Mouse (Mus musculus) liver, adult 2 months (tissue): ENCODE data around the gene Fbxo45. TPM values are rescaled to one million over a fixed set of nuclear protein-coding genes. Genes with fewer than 3 reads are reported as not detected.

Source experiments
- DNase-seq: peaks from one replicate; pipeline ENCODE4 v3.0.0-alpha.2; 2011; ENCODE audit warnings: low read depth, low spot score; ENCODE audit errors: extremely low read depth
- H3K27ac ChIP-seq: fragments of 200-500 bp; replicated peaks from 2 replicates; pipeline ENCODE4 v1.5.1; 2012; ENCODE audit warnings: low read depth, mild to moderate bottlenecking, control low read depth, inconsistent platforms, low read length; ENCODE audit not compliant: insufficient read depth
- H3K27me3 ChIP-seq: fragments of 200-500 bp; 2 replicates; pipeline ENCODE4 v1.6.1; 2012; ENCODE audit warnings: mild to moderate bottlenecking, moderate library complexity, low read length, inconsistent platforms; ENCODE audit not compliant: control insufficient read depth, insufficient read depth
- H3K36me3 ChIP-seq: fragments of 200-500 bp; 2 replicates; pipeline ENCODE4 v1.6.1; 2012; ENCODE audit warnings: low read length, inconsistent platforms; ENCODE audit not compliant: control insufficient read depth, insufficient read depth
- H3K4me1 ChIP-seq: fragments of 200-500 bp; 2 replicates; pipeline ENCODE4 v1.6.1; 2011; ENCODE audit warnings: low read length; ENCODE audit not compliant: control insufficient read depth, insufficient read depth
- H3K4me3 ChIP-seq: fragments of 200-500 bp; 2 replicates; pipeline ENCODE4 v1.5.1; 2011; ENCODE audit warnings: low read depth, mild to moderate bottlenecking, control low read depth, low read length, moderate library complexity; ENCODE audit not compliant: insufficient read depth
- H3K79me2 ChIP-seq: fragments of 200-500 bp; 2 replicates; pipeline ENCODE4 v1.6.1; 2012; ENCODE audit warnings: inconsistent platforms, mild to moderate bottlenecking, low read length, moderate library complexity; ENCODE audit not compliant: control insufficient read depth, insufficient read depth
- H3K9ac ChIP-seq: fragments of 200-500 bp; 2 replicates; pipeline ENCODE4 v1.6.1; 2012; ENCODE audit warnings: low read depth, mild to moderate bottlenecking, control low read depth, inconsistent platforms, low read length
- CTCF ChIP-seq: fragments of 200-500 bp; IDR thresholded peaks from 2 replicates; pipeline ENCODE4 v1.5.1; 2011; ENCODE audit warnings: low read depth, low read length, control low read depth
- POLR2A ChIP-seq: fragments of 200-500 bp; IDR thresholded peaks from 2 replicates; pipeline ENCODE4 v1.6.1; 2011; ENCODE audit warnings: low read length, control low read depth; ENCODE audit not compliant: insufficient read depth; ENCODE audit errors: extremely low read depth
- WGBS: fragments of 180-500 bp; shearing (Covaris S2); methylation state at CpG from one replicate; pipeline ENCODE4 v1.1.7; 2018; 5-methylcytosine and 5-hydroxymethylcytosine counted together
- polyA plus RNA-seq: library from polyadenylated mRNA; depleted of rRNA; stranded (reverse); fragments of >200 nt; gene quantifications from 2 replicates; pipeline ENCODE4 v1.2.3, GENCODE M21; 2012
- total RNA-seq: library from RNA; depleted of rRNA; stranded (reverse); fragments of >200 nt; gene quantifications from 2 replicates; pipeline ENCODE4 v1.2.3, GENCODE M21; 2014

The Fbxo45 gene
- total and polyA plus RNA-seq, 2 experiments = 2.1 to 4.5 TPM

DNA sequence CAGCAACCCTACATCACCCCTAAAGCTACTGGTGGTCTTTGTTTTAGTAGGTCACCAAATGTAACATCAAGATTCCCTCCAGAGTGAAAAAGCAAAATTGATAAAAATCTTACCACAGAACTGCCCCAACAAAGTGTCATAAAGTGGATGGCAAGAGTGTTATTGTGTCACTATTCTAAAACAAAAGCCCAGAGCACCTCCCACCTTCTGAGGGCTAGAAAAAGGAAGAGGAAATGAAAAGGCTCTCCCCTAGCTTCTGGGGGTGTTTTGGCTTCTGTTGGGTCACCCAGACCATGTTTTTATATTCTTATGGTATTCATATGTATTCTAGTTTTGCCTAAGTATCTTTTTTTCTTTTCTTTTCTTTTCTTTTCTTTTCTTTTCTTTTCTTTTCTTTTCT, 24.6 kb downstream of the Fbxo45 start:
- no peaks in the 10 kb centered on the region for H3K36me3 ChIP-seq
- DNase-seq = no peak
- H3K79me2 ChIP-seq = no peaks in the 10 kb centered on the region
- H3K4me1 ChIP-seq = no peaks in the 10 kb centered on the region
- TF ChIP-seq CTCF = no peak
- TF ChIP-seq POLR2A = no peak
- H3K27ac ChIP-seq = no peak overlapping the region
- H3K27me3 ChIP-seq = no peaks in the 10 kb centered on the region
- no peak overlapping the region for H3K4me3 ChIP-seq
- no peak overlapping the region for H3K9ac ChIP-seq

DNA sequence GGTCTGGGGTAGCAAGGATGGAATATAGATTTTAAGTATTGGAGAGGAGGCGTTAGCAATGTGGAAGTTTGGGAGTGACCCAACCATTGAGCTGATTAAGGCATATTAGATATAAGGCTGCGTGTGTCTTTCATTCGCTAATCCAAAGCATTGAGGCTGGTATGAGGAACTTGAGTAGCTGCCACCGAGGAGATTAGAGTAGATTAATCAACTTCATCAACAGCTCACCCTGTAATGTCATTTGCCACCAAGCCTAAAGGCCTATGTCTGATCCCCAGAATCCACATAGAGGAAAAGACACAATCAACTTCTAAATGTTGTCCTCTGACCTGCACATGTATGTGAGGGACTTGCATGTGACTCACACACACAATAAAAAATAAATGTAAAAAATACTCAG, 25.2 kb downstream of the Fbxo45 start:
- no peaks in the 10 kb centered on the region for H3K27me3 ChIP-seq
- H3K4me3 ChIP-seq = no peak overlapping the region
- no peaks in the 10 kb centered on the region for H3K79me2 ChIP-seq
- no peaks in the 10 kb centered on the region for H3K4me1 ChIP-seq
- DNase-seq = no peak
- H3K9ac ChIP-seq = no peak overlapping the region
- H3K36me3 ChIP-seq = no peaks in the 10 kb centered on the region
- WGBS = 85% methylated on average over 4 of the region's 4 CpGs
- TF ChIP-seq POLR2A = no peak
- no peak for TF ChIP-seq CTCF
- no peak overlapping the region for H3K27ac ChIP-seq

DNA sequence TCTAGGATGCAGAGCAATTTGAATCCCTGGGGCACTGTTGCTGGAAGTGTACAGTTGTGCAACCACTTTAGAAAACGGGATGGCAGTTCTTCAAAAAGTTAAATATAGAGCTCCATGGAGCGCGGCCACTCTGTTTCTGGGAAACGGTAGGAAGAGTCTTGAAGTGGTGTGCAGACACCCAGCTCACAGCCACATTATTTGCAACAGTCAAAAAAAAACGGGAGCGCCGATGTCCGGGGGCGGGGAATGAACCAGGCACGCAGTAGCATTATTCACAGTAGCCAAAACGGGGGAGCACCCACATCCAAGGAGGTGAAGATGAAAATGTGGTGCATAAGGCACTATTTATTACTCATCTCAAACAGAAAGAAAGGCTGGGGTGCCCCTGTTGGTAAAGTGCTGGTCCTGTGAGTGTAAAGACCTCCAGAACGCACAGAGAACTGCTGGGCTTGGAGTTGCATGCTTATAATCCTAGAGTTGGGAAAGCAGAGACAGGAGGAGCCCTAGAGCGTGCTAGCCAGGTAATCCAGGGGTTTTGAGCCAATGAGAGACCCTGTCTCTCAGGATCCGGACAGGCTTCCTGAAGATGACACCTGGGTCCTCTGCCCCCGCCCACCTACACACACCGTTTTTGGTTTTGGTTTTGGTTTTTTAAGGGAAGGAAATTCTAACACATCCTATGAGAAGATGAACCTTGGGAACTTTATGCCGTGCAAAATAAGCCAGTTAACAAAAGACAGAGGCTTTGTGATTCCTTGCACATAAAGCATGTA, 32.0 kb downstream of the Fbxo45 start:
- H3K79me2 ChIP-seq = no peaks in the 10 kb centered on the region
- H3K4me3 ChIP-seq = no peak overlapping the region
- H3K4me1 ChIP-seq = no peaks in the 10 kb centered on the region
- no peak overlapping the region for H3K9ac ChIP-seq
- 71% methylated on average over 17 of the region's 17 CpGs for WGBS
- TF ChIP-seq POLR2A = no peak
- TF ChIP-seq CTCF = no peak
- no peak for DNase-seq
- no peak overlapping the region for H3K27ac ChIP-seq
- H3K27me3 ChIP-seq = no peaks in the 10 kb centered on the region
- no peaks in the 10 kb centered on the region for H3K36me3 ChIP-seq

DNA sequence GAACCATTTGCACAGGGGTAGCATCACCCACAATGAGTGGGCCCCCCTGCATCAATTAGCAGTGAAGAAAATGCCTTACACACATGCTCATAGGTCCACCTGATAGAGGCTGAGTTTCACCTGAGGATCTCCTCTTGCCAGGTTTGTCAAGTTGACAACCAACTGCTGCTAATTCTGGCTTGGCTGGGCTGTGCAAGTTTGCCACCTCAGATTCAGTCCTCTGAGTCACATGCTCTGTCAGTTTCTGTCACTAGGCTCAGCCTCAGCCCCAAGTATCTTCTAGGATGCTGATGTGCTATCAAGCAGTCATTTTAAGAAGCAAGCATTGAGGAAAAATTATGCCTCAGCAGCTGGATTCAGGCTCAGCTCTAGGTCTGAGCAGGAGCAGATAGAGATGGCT, 32.8 kb downstream of the Fbxo45 start:
- TF ChIP-seq CTCF (no peak), POLR2A (no peak)
- H3K4me1 ChIP-seq = no peaks in the 10 kb centered on the region
- no peak overlapping the region for H3K9ac ChIP-seq
- no peaks in the 10 kb centered on the region for H3K36me3 ChIP-seq
- H3K27me3 ChIP-seq = peaks cover 2% of the 10 kb centered on the region; the same call in 1 of the 2 replicates
- no peak overlapping the region for H3K27ac ChIP-seq
- H3K79me2 ChIP-seq = no peaks in the 10 kb centered on the region
- H3K4me3 ChIP-seq = no peak overlapping the region
- DNase-seq = no peak

DNA sequence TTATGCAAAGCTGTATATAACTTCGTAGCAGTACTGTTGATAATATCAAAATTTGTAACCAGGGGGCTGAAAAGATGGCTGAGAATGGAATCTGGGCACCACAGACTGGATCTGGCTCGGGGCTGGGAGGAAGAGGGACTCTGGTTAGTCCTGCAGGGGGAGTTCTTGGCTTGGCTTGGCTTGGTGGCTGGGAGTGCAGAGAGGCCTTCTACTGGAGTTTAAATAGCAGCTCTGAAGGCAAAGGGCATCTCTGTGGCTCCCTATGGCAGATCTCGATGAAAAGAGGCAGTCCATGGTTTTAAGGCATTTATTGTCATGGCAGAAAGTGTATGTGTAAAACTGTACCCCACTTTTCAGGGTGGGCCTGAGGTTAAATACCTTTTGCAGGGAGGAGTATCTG, 42.1 kb downstream of the Fbxo45 start:
- H3K4me1 ChIP-seq = no peaks in the 10 kb centered on the region
- H3K4me3 ChIP-seq = no peak overlapping the region
- H3K79me2 ChIP-seq = no peaks in the 10 kb centered on the region
- no peak for TF ChIP-seq POLR2A
- TF ChIP-seq CTCF = 0 out of 2 replicates have a peak, but pooled peaks have one; percentile 3
- H3K36me3 ChIP-seq = no peaks in the 10 kb centered on the region
- H3K27me3 ChIP-seq = peaks cover 2% of the 10 kb centered on the region; the same call in 1 of the 2 replicates
- no peak overlapping the region for H3K9ac ChIP-seq
- H3K27ac ChIP-seq = no peak overlapping the region
- WGBS = 54% methylated on average over 3 of the region's 3 CpGs
- no peak for DNase-seq

DNA sequence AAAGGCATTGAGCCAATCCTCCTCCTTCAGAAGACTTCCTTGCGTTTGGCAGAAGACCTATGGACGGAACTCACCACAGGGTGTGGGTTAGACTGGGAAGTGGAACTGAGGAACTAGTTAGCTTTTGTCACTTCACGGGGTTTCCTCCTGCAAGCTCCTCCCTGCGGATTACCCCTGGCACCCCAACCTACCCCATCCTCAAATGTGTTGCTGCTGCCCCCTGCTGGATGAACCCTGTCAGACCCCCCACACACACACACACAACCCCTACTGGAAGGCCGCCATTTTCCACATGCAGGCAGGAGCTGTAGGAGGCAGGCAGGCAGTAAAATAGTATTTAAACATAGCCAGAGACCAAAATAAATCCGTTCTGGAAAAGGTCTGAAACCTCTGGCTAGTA, 44.3 kb downstream of the Fbxo45 start:
- Histone ChIP-seq H3K9ac (no peak overlapping the region), H3K4me1 (no peaks in the 10 kb centered on the region), H3K4me3 (no peak overlapping the region), H3K36me3 (no peaks in the 10 kb centered on the region), H3K79me2 (no peaks in the 10 kb centered on the region), H3K27me3 (no peaks in the 10 kb centered on the region), H3K27ac (no peak overlapping the region)
- WGBS = 60% methylated on average over 6 of the region's 6 CpGs
- no peak for TF ChIP-seq POLR2A
- peak; percentile 91 for TF ChIP-seq CTCF
- peak; percentile 71 for DNase-seq
